Mouse (Mus musculus) large intestine, adult 2 months (tissue): ENCODE results near the gene Zkscan14. TPM values are rescaled to one million over a fixed set of nuclear protein-coding genes. Genes with fewer than 3 reads are reported as not detected.
A peak's percentile ranks its signal among the peaks of the same experiment; 100 is the strongest.

Source experiments
- DNase-seq: peaks from one replicate; pipeline ENCODE4 v3.0.0-alpha.2; 2012; ENCODE audit warnings: low read depth, low spot score
- WGBS: fragments of 180-500 bp; shearing (Covaris S2); methylation state at CpG from one replicate; pipeline ENCODE4 v1.1.7; 2018; 5-methylcytosine and 5-hydroxymethylcytosine counted together
- polyA plus RNA-seq: library from polyadenylated mRNA; depleted of rRNA; stranded (reverse); fragments of >200 nt; gene quantifications from 2 replicates; pipeline ENCODE4 v1.2.3, GENCODE M21; 2012

Gene Zkscan14
- polyA plus RNA-seq, 1 experiment: 4.7 TPM

DNA sequence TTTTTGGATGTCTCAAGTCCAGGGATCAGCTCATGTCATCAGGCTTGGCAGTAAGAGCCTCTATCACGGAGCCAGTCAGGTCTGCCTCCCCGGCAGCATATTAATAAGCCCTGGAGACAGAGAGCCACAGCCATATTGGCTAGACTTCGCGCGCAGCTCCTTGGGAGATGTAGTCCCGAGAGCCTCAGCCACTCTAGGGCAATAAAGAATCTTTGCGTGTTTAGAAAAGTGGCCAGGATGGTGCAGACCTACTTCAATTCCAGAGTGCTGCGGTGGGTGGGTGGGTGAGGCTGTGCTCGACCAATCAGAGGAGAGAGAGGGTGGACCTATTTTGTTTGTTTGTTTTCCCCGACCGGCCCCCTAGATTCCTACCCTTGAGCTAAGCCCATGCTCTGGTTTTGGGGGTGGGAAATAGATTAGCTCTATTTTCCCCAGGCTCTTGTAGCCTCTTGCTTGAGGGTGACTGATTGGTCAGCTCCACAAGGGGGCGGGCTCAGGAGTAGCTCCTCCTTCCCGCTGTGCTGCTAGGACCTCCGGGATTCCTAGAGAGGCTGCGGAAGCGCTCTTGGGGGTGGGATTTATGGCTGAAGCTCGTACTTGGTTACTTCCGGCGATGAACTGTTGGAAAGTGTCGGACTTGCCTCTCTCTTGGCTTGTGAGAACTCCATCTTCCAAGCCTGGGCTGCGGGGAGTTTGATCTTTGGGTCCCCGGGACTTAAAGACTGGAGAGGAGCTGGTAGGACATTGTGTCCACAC, 2.4 kb upstream of the Zkscan14 start, which contains the start of gene Zkscan5:
Gene Zkscan5 (plus strand): TSS at position 627 of the 756 bp plus-strand sequence.
- under 1% methylated on average over 22 of the region's 22 CpGs for WGBS
- DNase-seq: peak; percentile 91

DNA sequence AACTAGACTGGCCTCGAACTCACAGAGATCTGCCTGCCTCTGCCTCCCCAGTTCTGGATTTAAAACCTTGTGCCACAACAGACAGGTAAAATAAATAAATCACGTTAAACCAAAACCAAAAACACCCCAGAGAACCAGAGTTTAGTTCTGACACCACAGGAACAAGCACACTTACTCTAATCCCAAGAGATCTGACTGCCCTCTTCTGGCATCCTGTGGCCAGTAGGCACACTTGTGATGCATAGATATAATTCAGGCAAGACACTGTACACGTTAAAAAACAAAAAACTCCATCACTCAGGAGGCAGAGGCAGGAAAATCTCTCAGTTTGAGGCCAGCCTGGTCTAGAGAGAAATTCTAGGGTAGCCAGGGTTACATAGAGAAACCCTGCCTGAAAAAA, 778 bp upstream of the Zkscan14 start:
- 50% methylated on average over 3 of the region's 3 CpGs for WGBS

DNA sequence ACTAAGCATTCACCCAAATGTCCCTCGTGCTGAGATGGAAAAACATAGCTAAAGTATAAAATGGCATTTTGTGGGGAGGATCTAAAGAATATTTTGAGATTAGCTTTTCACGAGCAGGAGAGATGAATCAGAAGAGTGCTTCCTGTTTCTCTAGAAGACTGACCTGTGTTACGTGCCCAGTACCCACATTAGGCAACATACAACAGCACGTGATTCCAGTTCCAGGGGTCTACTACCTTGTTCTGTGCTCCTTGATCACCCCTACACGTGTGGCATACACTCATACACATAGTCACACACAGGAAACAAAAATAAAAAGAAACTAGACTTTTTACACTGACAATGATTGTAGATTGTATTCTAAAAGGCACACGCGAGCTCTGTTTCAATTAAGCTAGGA, 1.3 kb downstream of the Zkscan14 start:
- WGBS: 57% methylated on average over 7 of the region's 7 CpGs
- DNase-seq: no peak

More for the DNA sequence above, 778 bp upstream of the Zkscan14 start:
- DNase-seq: no peak

DNA sequence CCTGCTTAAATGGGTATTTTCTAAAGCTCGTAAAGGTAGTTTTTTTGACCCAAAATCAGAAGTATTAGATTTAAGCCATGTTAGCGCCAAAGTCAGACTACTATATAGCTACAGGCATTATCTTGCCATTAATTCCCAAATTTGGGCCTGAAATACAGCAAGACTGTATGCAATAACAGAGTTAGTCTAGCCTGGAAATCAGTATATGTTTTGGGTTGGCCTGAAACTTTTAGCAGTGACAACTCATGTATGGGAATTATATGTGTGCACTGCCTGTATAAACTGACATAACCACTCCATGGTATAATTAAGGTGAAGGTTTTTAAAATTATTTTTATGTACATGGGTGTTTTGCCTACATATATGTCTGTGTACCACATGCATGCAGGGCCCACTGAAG, 9.7 kb downstream of the Zkscan14 start, which contains the start of gene Atp5j2:
Gene Atp5j2 (minus strand): TSS at position 101 of the 400 bp plus-strand sequence.
- no peak for DNase-seq
- 90% methylated on average over 2 of the region's 2 CpGs for WGBS

DNA sequence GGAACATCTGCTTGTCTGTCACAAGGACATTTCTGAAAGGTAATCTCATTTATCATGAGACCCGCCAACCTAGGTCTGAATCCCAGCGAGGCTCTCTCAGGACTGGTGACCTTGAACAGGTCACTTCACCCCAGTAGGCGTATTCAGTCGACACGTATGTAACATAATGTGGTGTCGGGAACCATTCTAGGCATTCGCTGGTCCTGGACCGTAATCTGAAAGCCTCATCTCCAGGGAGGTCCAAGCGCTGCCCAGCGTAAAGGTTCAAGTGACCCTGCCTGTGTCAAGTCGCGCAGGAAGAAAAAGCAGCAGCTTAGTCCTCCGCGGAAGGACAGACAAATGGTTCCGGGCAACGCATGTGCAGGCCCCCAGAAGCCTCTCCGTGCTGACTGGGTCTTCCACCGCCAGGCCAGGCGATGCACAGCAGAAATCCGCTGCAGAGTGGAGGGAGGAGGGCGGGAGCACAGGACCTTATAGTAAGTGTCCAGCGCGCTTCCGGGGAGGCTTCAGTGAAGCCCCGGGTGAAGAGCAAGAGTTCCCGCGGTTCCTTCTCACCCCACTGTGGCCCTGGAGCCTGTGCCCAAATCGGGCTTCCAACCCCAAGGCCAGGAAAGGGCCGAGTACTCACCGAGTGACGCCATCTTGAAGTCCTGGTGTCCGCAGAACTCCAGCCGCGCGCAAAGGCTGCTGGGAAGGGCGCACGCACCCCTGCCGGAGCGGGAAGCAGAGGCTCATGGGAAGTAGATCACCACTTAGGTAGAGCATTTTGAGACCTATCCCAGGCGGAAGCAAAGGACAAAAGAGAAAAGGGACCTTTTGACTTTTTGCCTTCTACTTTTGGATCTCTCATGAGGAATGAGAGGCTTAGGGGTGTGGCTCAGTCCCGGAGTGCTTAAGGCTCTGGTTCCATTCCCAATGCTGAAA, 10.5 kb downstream of the Zkscan14 start:
- peak; percentile 80 for DNase-seq

DNA sequence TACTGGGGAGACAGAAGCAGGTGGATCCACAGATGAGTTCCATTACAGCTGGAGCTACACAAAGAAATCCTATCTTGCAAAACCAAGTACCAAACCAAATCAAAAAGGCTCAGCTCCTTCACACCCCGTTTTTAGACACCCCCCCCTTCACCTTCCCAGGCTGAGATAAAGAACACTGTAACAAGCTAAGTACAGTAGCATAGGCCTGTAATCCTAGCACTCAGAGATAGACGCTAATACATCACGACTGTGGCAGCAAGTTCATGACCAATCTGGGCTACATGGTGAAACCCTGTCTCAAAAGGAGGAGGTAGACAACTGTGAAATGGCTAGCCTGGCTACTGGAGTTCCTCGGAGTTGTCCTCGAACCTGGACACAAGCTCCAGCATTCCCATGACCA, 11.3 kb downstream of the Zkscan14 start:
- WGBS: 12% methylated on average over 5 of the region's 5 CpGs
- DNase-seq: no peak

More for the DNA sequence above, 10.5 kb downstream of the Zkscan14 start:
- under 1% methylated on average over 41 of the region's 41 CpGs for WGBS

DNA sequence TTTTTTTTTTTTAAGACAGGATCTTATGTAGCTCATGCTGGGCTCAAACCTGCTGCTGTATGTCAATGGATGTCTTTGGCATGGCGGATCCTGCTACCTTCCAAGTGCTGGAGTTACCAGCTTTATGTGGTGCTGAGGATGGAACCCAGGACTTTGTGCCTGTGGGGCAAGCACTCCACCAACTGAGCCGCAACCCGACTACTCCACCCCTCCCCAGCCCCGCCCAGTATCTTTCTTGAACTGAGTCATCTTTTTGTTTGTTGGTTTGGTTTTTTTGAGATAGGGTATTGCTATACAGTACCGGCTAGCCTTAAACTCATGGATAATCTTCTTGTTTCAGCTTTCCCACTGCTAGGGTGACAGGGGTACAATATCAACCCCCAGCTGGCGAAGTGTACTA, 12.3 kb downstream of the Zkscan14 start:
- DNase-seq: no peak
- 72% methylated on average over 6 of the region's 6 CpGs for WGBS

DNA sequence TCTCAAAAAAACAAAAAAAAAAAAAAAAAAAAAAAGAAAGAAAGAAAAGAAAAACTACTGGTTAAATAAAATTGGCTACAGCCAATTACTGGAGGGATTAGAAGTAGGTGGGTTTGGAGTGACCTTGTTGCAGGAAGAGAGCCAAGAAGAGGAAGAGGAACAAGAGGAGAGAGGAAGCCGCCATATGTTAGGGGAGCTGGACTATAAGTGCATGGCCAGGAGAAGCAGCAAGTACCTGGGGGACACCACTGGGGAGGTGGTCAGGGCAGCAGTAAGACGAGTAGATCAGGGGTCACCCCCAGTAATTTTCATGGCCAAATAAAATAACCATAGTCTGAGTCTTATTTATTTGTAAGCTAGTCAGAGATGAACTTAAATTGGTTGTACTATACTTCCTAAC, 16.4 kb downstream of the Zkscan14 start:
- DNase-seq: no peak
- 85% methylated on average over 2 of the region's 2 CpGs for WGBS

DNA sequence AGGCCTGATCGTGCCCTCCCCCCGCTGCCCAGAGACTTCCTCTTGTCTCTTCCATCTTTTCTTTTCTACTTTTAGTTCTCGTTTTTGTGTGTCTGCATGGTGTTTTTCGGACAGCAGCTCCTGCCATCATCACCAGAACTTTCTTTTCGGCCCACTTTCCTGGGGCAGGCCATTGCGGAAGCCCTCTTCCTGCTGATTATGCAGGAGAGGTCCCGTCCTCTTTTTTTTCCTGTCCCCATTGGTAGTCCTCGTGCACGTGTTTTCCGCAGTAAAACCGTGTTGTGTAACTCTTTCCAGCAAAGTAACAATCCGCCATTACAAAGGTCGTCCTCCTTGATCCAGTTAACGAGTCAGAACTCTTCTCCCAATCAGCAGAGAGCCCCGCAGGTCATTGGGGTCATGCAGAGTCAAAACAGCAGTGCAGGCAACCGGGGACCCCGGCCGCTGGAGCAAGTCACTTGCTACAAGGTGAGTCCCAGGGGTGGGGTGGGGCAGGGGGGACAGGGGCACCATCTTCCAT, 23.1 kb downstream of the Zkscan14 start:
- DNase-seq: no peak
- 82% methylated on average over 18 of the region's 18 CpGs for WGBS

DNA sequence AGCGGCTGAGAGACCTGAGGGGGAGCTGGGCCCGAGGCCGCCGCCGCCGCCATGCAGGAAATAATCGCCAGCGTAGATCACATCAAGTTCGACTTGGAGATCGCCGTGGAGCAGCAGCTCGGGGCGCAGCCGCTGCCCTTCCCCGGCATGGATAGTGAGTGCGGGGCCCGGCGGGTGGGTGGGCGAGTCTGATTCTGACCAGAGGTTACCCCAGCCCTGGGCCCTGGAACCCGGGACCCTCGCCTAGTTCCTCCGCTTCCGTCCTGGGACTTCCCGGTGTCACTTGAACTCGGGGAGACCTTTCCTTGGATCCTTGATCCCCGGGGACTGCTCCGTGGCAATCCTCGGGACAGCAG, 34.4 kb downstream of the Zkscan14 start:
- DNase-seq: no peak
- WGBS: under 1% methylated on average over 28 of the region's 28 CpGs

DNA sequence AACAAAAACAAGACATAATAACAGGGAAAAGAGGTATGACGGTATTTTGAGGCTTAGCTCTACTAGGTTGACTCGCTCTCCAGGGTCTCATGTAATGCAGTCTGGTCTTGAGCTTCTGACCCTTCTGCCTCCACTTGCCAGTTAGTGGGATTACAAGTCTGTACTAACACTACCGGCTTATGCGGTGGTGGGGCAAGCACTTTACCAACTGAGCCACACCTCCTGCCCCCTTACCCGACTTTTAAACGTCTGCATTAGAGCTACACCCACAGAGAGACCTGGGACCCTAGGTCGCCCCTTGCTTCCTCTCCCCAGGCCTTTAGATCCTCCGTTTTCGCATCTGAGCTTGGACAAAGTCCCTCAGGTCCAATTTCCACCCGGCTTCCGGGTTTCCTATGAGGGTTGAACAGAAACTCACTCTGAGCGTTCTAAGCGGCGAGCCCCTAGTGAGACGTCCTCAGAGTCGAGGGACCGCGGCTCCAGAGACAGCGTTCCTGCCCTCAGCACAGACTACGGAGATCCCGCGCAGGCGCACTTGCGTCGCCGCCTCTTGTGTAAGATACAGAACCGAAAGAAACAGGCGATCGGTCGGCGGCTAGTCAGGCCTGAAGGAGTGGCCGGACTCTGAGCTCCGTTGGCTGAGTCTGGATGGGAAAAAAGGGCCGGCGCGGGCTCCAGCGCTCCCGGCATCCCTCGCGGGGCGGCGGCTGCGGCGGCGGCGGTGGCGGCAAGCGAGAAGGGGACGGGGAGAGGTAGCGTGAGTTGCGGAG, 34.9 kb downstream of the Zkscan14 start, which contains the start of the genes Ptcd1 and Cpsf4:
Gene Ptcd1 (minus strand): TSS at position 573 of the 770 bp plus-strand sequence.
Gene Cpsf4 (plus strand): TSS at position 678 of the 770 bp plus-strand sequence.
- WGBS: under 1% methylated on average over 51 of the region's 51 CpGs

DNA sequence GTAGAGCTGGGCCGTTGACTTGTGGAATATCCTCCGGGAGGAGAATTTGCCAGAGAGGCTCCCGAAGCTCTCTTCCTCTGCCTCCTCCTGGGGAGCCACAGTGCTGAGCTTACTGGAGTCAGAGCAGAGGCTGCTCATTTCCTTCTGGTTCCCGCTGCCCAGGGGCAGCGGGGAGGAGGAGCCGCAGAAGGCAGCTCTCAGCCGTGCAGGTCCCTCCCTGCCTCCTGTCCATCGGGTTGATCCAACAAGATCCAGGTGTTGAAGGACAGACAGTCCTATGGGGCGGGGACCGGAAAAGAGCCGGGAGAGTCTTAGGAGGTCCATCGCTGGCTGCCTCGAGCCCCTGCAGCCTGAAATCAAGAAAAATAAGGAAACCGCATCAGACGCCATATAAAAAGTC, 36.5 kb downstream of the Zkscan14 start:
- 74% methylated on average over 15 of the region's 15 CpGs for WGBS
- no peak for DNase-seq

More for the DNA sequence above, 34.9 kb downstream of the Zkscan14 start, which contains the start of the genes Ptcd1 and Cpsf4:
- DNase-seq: peak; percentile 97

DNA sequence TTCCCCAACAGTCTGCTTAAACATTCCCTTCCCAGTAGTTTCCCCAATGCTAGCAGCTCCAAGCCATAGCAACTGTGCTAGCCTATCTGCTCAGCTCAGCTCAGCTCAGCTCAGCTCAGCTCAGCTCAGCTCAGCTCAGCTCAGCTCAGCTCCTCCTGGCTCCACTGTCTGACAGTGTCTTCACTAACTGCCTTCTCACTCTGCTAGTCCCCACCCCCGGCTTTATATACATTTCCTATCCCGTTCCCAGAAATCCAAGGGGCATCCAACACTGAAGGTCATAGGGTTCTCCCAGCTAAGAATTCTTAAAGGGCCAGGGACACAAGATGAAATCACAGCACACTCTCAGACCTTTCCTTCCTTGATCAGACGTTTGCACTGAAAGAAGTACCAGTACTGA, 37.0 kb downstream of the Zkscan14 start:
- WGBS: 37% methylated on average over 3 of the region's 3 CpGs
- no peak for DNase-seq

DNA sequence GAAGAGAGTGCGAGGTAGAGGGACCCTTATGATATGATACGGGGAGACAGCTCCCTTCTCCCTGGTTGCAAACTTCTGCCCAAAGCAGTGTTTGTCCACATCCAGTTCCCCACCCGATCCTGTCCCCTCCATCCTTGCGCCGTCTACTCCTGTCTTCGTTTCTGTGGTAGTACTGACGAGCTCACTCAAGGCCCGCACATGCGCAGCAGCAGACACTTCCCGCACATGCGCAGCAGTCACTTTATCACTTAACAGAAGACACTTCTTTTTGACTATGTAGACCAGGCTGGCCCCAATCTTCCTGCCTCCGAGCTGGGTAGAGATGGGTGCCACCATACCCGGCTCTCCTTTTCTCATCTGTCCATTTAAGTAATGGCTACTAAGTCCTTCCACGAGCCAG, 40.3 kb downstream of the Zkscan14 start:
- no peak for DNase-seq
- WGBS: 94% methylated on average over 14 of the region's 14 CpGs

DNA sequence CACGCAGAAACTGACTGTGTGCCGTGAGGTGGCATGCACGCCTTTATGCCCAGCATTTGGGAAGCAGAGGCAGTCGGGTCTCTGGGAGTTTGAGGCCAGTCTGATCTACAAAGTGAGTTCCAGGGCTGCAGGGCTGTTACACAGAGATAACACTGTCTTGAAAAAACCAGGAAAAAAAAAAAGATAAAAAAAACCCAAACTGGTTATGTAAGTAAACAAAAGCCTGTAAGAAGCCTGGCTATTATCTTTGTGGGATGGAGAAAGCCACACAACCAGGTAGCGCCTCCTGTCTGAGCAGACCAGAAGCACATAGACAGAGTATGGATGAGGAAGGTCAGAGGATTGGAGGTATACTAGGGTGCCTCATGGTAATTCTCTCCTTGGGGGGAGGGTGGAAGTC, 49.0 kb downstream of the Zkscan14 start:
- DNase-seq: no peak
- 93% methylated on average over 5 of the region's 5 CpGs for WGBS

DNA sequence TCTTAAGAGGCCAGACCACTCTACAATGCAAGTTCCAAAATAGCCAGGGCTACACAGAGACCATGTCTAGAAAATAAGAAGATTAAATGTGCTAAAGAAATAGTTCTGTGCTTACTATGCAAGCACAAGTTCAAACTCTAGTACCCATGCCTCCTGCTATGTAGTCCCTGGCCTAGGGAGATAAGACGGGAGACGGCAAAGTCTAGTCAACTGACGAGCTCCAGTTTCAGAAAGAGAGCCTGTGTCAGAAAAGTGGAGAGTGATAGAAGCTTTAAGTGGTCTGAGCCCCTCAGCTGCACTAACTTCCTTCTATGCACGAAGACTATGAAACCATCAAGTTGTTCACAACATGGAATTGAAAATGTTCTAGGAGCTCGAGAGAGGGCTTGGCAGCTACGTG, 52.4 kb downstream of the Zkscan14 start:
- 91% methylated on average over 6 of the region's 6 CpGs for WGBS
- DNase-seq: no peak

DNA sequence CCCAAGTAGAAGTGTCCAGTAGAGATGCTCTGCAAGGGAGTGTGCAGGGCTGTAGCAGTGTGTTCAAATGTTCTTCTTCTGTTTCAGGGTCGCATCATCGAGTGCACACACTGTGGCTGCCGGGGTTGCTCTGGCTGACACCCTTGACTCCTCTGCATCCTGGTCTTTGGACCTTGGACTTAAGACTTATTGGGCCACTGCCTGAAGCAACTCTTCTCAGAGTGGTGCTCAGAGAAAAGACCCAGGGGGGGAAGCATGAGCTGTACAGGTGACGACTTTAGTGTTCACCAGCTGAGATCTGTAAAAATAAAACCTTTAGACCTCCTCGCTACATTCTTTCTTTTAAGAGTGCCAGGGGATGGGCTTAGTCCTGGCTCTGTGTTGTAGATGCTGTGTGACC, 53.9 kb downstream of the Zkscan14 start:
- 73% methylated on average over 5 of the region's 5 CpGs for WGBS
- no peak for DNase-seq
